Mouse (Mus musculus): ENCODE measurements around the gene Sergef. TPM values are rescaled to one million over a fixed set of nuclear protein-coding genes. Genes with fewer than 3 reads are reported as not detected.

Gene Sergef
- polyA plus RNA-seq, 1 experiment: 10.8 TPM

- DNase-seq (ENCODE audit: low read depth): no peak
These were observed 190.5 kb downstream of the Sergef start for GRCm38 (mm10) chr7:46448922-46449645.

- no peak for DNase-seq (ENCODE audit: low read depth)
These were observed 192.0 kb downstream of the Sergef start for GRCm38 (mm10) chr7:46447473-46448165.

GRCm38 (mm10) chr7:46445896-46446295 lies 193.7 kb downstream of the Sergef start:
- DNase-seq (ENCODE audit: low read depth): no peak

DNA sequence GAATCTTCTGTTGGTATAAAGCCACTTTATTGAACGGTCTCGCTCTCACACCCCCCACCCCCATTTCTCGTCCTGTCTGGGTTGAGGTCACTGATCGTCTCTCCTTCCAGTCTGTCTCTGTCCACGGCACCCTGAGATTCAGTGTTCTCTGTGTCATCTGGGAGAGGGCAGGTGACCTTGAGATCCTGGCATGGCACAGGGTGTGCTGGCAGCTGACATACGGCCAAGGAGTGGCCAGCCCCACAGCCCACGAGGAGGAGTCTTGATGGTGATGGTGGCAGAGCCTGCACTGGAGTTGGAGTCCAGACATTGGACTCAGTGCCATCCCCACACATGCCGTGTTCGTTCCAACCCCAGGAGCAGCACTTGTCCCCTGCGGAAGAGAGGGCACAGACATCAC lies 196.4 kb downstream of the Sergef start:
- DNase-seq (ENCODE audit: low read depth): no peak

DNA sequence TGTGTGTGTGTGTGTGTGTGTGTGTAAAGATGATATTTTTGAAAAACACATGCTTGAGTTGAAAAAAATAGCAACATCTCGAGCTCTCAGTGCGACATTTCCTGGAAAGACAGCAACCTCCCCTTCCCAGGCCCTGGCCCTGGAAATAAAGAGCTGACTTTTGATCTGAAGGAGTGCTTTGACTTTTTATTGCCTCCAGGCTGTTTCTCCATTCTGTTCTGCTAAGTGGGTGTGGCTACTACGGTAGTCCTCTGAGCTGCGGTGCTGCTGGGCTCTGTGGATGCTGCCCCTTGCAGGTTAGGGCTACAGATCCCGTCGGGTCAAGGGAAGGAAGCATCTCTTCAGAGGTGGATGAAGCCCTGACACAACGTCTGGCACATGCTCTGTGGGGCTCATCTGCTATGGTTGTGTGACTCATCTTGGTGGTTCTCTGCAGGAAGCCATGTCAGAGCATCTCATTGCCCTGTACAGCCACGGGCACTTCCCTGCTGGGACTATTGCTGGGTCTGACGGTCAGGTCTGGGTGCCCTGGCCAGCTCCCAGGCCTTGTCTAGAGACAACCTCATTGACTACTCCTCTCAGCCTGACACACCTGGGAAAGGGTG lies 201.0 kb downstream of the Sergef start:
- no peak for DNase-seq (ENCODE audit: low read depth)

GRCm38 (mm10) chr7:46435833-46436232 lies 203.8 kb downstream of the Sergef start:
- DNase-seq (ENCODE audit: low read depth): no peak

DNA sequence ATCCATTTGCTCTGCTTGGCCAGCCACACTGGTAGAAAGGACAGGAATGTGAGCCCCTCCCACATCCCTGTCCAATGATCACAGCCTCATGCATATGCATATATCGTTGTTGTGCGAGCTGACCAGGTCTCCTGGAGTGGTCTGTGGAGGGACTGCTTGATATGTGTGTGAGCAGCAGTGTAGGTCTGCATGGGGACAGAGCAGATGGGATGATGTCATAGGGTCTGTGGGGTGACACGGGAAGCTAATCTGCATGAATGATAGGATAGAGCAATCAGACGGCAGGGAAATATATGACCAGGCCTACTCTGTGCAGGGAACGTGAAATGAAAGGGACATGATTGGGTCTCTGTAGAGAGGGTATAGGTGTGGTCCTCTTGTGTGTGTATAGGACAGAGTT lies 205.7 kb downstream of the Sergef start:
- DNase-seq (ENCODE audit: low read depth): no peak

DNA sequence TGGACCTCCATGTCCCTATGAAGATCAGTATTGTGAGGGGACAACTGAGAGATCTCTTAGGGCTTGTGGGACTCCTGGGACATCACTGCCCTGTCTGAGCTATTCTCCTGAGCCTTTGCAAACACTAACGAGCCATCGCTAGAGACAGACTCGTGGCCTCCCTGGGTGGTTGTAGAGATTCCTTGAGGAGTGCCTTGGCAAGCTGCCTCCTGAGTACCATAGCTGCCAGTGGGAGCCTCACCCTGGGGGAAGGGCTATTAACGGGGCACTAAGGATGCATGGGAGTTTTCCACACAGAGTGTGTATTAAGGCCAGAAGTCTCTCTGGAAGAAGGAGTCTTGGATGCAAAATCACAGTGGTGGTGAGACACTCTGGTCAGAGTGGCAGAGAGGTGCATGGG lies 214.6 kb downstream of the Sergef start:
- no peak for DNase-seq (ENCODE audit: low read depth)

- no peak for DNase-seq (ENCODE audit: low read depth)
These were observed 215.7 kb downstream of the Sergef start for GRCm38 (mm10) chr7:46423951-46424350.

DNA sequence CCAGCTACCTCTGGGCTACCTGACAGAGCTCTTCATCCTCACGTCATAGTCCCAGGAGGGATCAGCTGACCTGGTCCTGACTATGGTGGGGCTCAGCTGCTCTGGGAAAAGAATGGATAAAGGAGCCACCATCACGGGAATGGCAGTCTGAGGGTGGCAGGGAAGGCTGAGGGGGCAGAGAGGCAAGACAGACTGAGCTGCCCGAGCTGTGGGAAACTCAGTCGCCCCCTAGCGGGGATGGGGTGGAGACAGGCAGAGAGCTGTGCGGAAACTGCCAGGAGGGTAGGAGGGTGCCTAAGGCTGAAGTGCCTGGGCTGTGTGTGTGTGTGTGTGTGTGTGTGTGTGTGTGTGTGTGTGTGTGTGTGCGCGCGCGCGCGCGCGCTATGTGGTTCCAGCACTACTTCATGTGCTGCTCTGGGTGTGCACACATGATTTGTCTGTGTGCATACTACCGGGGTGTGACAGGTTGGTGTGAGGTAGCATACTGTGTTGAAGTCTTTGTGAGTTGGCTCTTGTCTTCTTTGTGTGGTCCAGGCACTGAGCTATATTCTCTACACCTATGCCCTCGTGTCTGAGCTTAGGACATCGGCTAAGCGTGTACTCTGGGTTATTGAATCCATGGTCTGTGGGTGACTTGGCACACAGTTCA lies 216.7 kb downstream of the Sergef start:
- DNase-seq (ENCODE audit: low read depth): no peak

- DNase-seq (ENCODE audit: low read depth): no peak
These were observed 217.4 kb downstream of the Sergef start for GRCm38 (mm10) chr7:46422052-46422763.

- no peak for DNase-seq (ENCODE audit: low read depth)
These were observed 218.1 kb downstream of the Sergef start for GRCm38 (mm10) chr7:46421535-46421934.

- DNase-seq (ENCODE audit: low read depth): no peak
These were observed 221.4 kb downstream of the Sergef start for GRCm38 (mm10) chr7:46418102-46418622.

- no peak for DNase-seq (ENCODE audit: low read depth)
These were observed 222.1 kb downstream of the Sergef start for GRCm38 (mm10) chr7:46417467-46417866.

- DNase-seq (ENCODE audit: low read depth): no peak
These were observed 223.7 kb downstream of the Sergef start for GRCm38 (mm10) chr7:46415818-46416425.

DNA sequence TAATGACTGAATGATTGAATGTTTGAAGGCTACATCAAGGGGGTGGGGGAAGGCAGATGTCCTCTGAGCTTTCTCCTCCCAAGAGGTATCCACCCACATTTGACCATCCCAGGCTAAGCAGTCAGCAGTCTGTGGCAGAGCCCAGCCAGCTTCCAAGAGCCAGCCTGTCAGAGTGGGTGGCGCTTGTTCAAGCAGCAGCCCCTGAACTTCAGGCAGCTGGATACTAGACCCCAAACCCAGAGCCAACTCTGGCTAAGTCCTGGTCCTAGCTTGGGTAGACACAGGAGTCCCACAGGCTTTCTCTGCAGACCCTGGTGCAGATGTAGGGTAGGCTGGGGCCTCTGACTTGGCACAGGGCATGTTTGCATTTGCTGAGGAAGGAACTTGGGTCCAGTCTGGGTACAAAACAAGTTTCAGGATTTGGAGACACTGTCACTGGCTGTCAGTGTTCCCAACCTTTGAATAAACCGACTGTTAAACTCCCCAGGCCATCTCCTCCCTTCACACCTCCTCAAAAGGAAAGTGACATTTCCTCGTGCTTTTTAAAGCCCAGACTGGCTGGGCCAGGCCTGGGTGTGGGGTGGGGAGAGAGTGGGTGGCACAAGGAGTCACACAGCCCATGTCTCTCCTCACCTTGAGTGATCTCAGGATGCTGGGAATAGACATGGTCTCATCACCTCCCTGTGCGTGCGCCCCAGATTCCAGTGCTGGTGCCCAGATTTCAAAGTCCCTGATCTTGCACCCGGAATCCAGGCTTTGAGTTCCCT lies 225.5 kb downstream of the Sergef start:
- no peak for DNase-seq (ENCODE audit: low read depth)

DNA sequence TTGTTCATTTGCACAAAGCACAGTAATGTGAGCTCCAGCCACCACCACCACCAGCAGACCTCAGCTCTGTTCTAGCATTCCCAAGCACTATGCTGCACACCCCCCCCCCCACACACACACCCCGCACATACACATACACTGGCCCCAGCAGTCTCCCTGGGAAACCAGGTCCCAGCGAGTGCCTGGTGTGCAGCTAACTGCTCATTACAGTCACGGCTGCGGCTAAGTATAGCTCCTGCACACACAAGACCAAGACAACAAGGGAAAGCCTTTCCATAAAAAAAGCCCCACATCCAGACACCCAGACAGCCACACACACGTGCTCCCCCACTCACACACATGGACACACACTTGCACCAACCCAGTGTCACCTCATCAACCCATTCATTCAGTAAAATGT lies 226.8 kb downstream of the Sergef start:
- no peak for DNase-seq (ENCODE audit: low read depth)

- DNase-seq (ENCODE audit: low read depth): no peak
These were observed 228.9 kb downstream of the Sergef start for GRCm38 (mm10) chr7:46410727-46411126.

DNA sequence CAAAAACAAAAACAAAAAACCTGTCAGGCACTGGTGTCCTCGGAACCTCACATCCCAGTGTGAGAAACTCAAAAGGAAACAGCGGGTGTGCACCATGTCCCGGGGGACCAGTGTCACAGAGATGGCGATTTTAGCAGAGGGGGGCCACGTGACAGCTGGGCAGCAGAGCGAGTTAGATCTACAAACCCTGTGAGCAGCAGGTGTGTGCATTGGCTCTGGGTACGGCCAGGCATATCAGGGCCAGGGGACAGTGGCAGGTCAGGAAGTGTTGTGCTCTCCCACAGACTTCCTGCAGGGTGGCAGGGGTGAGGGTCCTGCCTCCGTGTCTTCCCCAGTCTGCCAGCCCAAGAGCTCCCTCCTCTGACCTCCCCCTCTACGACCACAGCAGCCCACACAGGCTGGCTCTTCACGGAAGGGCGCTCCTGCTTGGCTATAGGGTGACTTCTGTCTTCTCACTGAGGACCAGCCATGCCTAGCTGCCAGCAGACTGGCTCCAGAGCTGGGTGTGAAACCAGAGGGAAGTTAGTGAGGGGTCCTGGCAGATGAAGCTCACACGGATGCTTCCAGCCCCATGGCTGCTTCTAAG lies 230.3 kb downstream of the Sergef start:
- no peak for DNase-seq (ENCODE audit: low read depth)

GRCm38 (mm10) chr7:46408606-46409005 lies 231.0 kb downstream of the Sergef start:
- no peak for DNase-seq (ENCODE audit: low read depth)

Measured in gonadal fat pad, adult 2 months (tissue).